Mouse (Mus musculus) limb, embryonic 10.5 days (tissue): ENCODE measurements around the gene Itga5. TPM values are rescaled to one million over a fixed set of nuclear protein-coding genes. Genes with fewer than 3 reads are reported as not detected.

Source experiments
- DNase-seq: peaks from one replicate; pipeline ENCODE4 v3.0.0-alpha.2; 2017; ENCODE audit warnings: low spot score
- H3K27ac ChIP-seq: fragments of 300-500 bp; sonication (generic); 2 replicates; pipeline ENCODE4 v1.5.1; 2016; ENCODE audit warnings: mild to moderate bottlenecking
- H3K27me3 ChIP-seq: fragments of 300-500 bp; sonication (generic); 2 replicates; pipeline ENCODE4 v1.6.1; 2016; ENCODE audit warnings: low read depth, mild to moderate bottlenecking; ENCODE audit not compliant: poor library complexity, severe bottlenecking
- H3K36me3 ChIP-seq: fragments of 300-500 bp; sonication (generic); 2 replicates; pipeline ENCODE4 v1.6.1; 2016; ENCODE audit warnings: mild to moderate bottlenecking, moderate library complexity
- H3K4me1 ChIP-seq: fragments of 300-500 bp; sonication (generic); 2 replicates; pipeline ENCODE4 v1.6.1; 2016
- H3K4me3 ChIP-seq: fragments of 300-500 bp; sonication (generic); 2 replicates; pipeline ENCODE4 v1.5.1; 2016; ENCODE audit warnings: mild to moderate bottlenecking, moderate library complexity
- H3K9me3 ChIP-seq: fragments of 300-500 bp; sonication (generic); replicated peaks from 2 replicates; pipeline ENCODE4 v1.6.1; 2016; ENCODE audit warnings: mild to moderate bottlenecking
- WGBS: fragments of 180-500 bp; shearing (Covaris S2); methylation state at CpG from one replicate; pipeline ENCODE4 v1.1.7; 2016; 5-methylcytosine and 5-hydroxymethylcytosine counted together
- microRNA-seq: library from miRNA; unstranded; fragments of <30 nt; microRNA quantifications from one replicate; pipeline ENCODE4, GENCODE M21; 2017
- polyA plus RNA-seq: library from polyadenylated mRNA; unstranded; fragments of >200 nt; fragmentation: Nextera tagmentation; extraction: Ambion mirVana; gene quantifications from 2 replicates; pipeline ENCODE4 v1.2.1, GENCODE M21; 2016

The Itga5 gene
- polyA plus RNA-seq, 1 experiment from 2014 or later, result 36.6 TPM

DNA sequence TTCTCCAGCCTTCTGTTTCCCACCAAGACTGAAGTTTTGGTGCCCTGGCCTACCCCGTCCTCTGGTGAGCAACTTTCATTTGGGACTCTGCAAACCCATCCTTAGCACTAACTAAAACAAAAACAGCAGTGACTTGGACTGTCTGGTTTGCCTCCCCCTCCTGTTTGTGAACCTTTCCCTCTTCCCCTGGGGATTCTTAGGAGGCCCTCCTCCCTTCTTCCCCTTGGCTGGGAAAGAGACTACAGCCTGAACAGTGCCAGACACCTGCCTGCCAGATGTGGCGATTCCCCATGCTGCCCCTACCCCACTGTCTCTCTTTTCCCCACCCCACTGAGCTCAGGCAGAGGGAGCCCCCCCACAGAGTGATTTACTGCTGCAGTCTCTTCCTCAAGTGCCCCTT is 65.5 kb downstream of the Itga5 start:
- Histone ChIP-seq H3K36me3 (peaks cover 29% of the 10 kb centered on the region), H3K27ac (peak overlapping the region; percentile 94), H3K27me3 (no peaks in the 10 kb centered on the region), H3K4me1 (peaks cover 98% of the 10 kb centered on the region), H3K9me3 (no peaks in the 10 kb centered on the region), H3K4me3 (peak overlapping the region; percentile 41)
- peak; percentile 87 for DNase-seq
- 3% methylated on average over 2 of the region's 2 CpGs for WGBS

GRCm38 (mm10) chr15:103300560-103300959 is 66.0 kb downstream of the Itga5 start:
- Histone ChIP-seq H3K36me3 (peaks cover 29% of the 10 kb centered on the region), H3K4me3 (peak overlapping the region; percentile 41), H3K27ac (peak overlapping the region; percentile 94), H3K27me3 (no peaks in the 10 kb centered on the region), H3K4me1 (peaks cover 98% of the 10 kb centered on the region), H3K9me3 (no peaks in the 10 kb centered on the region)
- peak; percentile 58 for DNase-seq
- WGBS, result 3% methylated on average over 2 of the region's 2 CpGs

GRCm38 (mm10) chr15:103300067-103300471 is 66.5 kb downstream of the Itga5 start:
- H3K27ac ChIP-seq, result peak overlapping the region; percentile 94
- no peaks in the 10 kb centered on the region for H3K27me3 ChIP-seq
- peaks cover 100% of the 10 kb centered on the region for H3K4me1 ChIP-seq
- 2% methylated on average over 18 of the region's 18 CpGs for WGBS
- H3K9me3 ChIP-seq, result no peaks in the 10 kb centered on the region
- H3K36me3 ChIP-seq, result peaks cover 29% of the 10 kb centered on the region
- peak overlapping the region; percentile 41 for H3K4me3 ChIP-seq
- DNase-seq, result peak; percentile 73

DNA sequence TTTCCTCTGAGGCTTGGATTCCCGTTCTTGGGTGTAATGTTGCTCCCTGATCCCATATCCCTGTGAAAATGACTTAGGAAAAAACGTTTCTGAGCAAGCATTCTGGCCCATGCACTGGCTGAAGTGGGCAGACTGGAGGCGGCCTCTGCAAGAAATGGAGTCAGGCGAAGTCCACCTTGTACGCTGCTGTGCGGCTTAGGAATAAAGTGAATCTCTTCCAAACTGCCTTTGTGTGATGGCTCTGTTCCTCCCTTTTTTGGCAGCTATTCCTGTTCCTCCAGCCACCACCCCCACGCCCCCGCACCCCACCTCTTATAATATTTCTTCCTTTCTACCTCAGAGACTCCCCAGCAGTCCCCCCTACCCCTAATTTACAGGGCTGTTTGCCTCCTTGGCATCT is 66.9 kb downstream of the Itga5 start:
- peaks cover 29% of the 10 kb centered on the region for H3K36me3 ChIP-seq
- H3K4me3 ChIP-seq, result peak overlapping the region; percentile 41
- H3K4me1 ChIP-seq, result peaks cover 100% of the 10 kb centered on the region
- H3K9me3 ChIP-seq, result no peaks in the 10 kb centered on the region
- 27% methylated on average over 8 of the region's 8 CpGs for WGBS
- peak overlapping the region; percentile 94 for H3K27ac ChIP-seq
- DNase-seq, result no peak
- no peaks in the 10 kb centered on the region for H3K27me3 ChIP-seq

- WGBS, result 61% methylated on average over 5 of the region's 5 CpGs
These were observed 67.5 kb downstream of the Itga5 start for GRCm38 (mm10) chr15:103298861-103299616.

DNA sequence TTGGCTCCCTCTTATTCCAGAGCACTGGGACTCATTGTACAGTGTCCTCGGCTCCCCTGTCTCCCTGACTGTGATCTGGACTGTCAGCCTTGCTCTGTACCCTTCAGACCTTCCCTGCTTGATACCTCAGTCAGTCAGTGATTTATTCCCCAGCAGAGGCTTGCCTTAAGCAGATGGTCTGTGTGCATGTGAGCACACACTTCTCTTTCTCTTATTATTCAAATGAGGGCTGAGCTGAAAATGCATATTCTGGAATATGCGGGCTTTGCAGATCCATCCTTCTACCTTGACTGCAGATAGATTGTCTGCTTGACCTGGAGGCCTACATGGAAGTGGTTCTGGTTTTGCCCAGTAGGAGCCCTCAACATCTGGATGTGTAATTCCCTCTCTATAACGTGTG is 68.5 kb downstream of the Itga5 start:
- Histone ChIP-seq H3K36me3 (peaks cover 39% of the 10 kb centered on the region), H3K4me1 (peaks cover 87% of the 10 kb centered on the region)
- WGBS, result 62% methylated on average over 3 of the region's 3 CpGs

More at GRCm38 (mm10) chr15:103298861-103299616, 67.5 kb downstream of the Itga5 start:
- peaks cover 97% of the 10 kb centered on the region for H3K4me1 ChIP-seq
- H3K4me3 ChIP-seq, result peak overlapping the region; percentile 41; the same call in 1 of the 2 replicates
- no peaks in the 10 kb centered on the region for H3K27me3 ChIP-seq
- H3K36me3 ChIP-seq, result peaks cover 29% of the 10 kb centered on the region
- no peak for DNase-seq
- H3K27ac ChIP-seq, result peak overlapping the region; percentile 94
- no peaks in the 10 kb centered on the region for H3K9me3 ChIP-seq

DNA sequence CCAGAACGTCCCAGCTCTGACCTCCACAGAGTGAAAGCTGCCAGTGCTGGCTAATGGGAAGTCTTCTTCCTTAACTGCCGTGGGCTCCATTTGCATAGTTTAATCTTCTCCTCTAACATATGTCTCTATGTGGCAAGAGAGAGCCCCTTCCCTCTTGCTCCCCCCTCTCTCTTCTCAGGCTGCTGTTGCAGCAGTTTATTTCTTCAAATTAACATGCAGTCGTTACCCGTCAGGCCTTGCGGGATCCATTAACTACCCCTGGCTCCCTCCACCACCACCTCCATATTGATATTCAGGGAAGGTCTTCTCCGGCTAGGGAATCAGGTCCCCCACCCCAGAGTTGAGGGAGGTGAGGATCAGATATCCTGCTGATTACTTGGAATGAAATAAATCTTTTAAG is 69.2 kb downstream of the Itga5 start:
- WGBS, result 59% methylated on average over 6 of the region's 6 CpGs
- no peaks in the 10 kb centered on the region for H3K27me3 ChIP-seq

More for the DNA sequence above, 68.5 kb downstream of the Itga5 start:
- H3K9me3 ChIP-seq, result no peaks in the 10 kb centered on the region
- no peaks in the 10 kb centered on the region for H3K27me3 ChIP-seq
- H3K4me3 ChIP-seq, result no peak overlapping the region
- peak overlapping the region; percentile 94 for H3K27ac ChIP-seq
- DNase-seq, result no peak

DNA sequence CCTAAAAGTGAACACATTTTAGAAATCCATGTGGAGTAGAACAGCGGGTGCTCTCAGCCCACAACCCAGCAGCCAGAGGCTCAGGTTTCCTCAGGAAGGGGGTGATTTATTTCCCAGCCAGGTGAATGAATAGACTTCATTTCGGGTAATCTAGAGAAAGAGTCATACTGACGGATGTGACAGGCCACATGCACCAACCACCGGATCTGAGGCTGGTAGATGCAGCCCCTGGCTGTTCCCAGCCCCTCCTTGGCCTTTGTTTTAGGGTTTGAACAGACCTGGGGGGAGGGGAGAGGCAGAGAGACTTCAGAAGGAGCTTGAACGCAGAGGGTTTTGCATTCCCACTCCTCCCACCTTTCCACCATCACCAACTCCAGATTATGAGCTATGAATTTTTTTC is 70.7 kb downstream of the Itga5 start:
- Histone ChIP-seq H3K36me3 (peaks cover 60% of the 10 kb centered on the region), H3K9me3 (no peaks in the 10 kb centered on the region), H3K4me1 (peaks cover 70% of the 10 kb centered on the region), H3K27me3 (no peaks in the 10 kb centered on the region), H3K27ac (peak overlapping the region; percentile 94), H3K4me3 (peak overlapping the region; percentile 26)
- WGBS, result 0% methylated on average over 5 of the region's 5 CpGs
- DNase-seq, result peak; percentile 72

More for the DNA sequence above, 69.2 kb downstream of the Itga5 start:
- no peak for DNase-seq
- H3K36me3 ChIP-seq, result peaks cover 46% of the 10 kb centered on the region
- peaks cover 79% of the 10 kb centered on the region for H3K4me1 ChIP-seq
- no peak overlapping the region for H3K4me3 ChIP-seq
- peak overlapping the region; percentile 94 for H3K27ac ChIP-seq
- no peaks in the 10 kb centered on the region for H3K9me3 ChIP-seq

- DNase-seq, result no peak
- no peaks in the 10 kb centered on the region for H3K27me3 ChIP-seq
- H3K9me3 ChIP-seq, result no peaks in the 10 kb centered on the region
- H3K36me3 ChIP-seq, result peaks cover 72% of the 10 kb centered on the region
- H3K27ac ChIP-seq, result peak overlapping the region; percentile 94
- no peak overlapping the region for H3K4me3 ChIP-seq
- 76% methylated on average over 2 of the region's 2 CpGs for WGBS
- H3K4me1 ChIP-seq, result peaks cover 70% of the 10 kb centered on the region
These were observed 71.9 kb downstream of the Itga5 start for GRCm38 (mm10) chr15:103294649-103295048.

Small RNAs within 50 kb of the gene (microRNA-seq; reads per million reads assigned to microRNA genes)
- gene Mir6963, result not detected

Other genes starting within 250 kb of the Itga5 start
- gene Smug1, start 199.7 kb downstream of the Itga5 start, polyA plus RNA-seq, result 16.2 and 16.8 TPM in 2 replicates
- 191 and 215 TPM in 2 replicates for gene Cbx5, start 126.9 kb downstream of the Itga5 start, polyA plus RNA-seq
- 1,775 and 1,966 TPM in 2 replicates for gene Hnrnpa1, start 126.3 kb downstream of the Itga5 start, polyA plus RNA-seq
- 5.9 and 6.1 TPM in 2 replicates for gene Nfe2, start 108.4 kb downstream of the Itga5 start, polyA plus RNA-seq
- gene Copz1, start 94.0 kb downstream of the Itga5 start, polyA plus RNA-seq, result 305 and 309 TPM in 2 replicates
- gene Gpr84, start 56.2 kb downstream of the Itga5 start, polyA plus RNA-seq, result 0.28 and 0.30 TPM in 2 replicates
- 22.1 and 22.8 TPM in 2 replicates for gene Zfp385a, start 26.7 kb downstream of the Itga5 start, polyA plus RNA-seq
- gene Gtsf1, start 63.7 kb upstream of the Itga5 start, polyA plus RNA-seq, result not detected in 2 replicates
- gene Gtsf2, start 81.7 kb upstream of the Itga5 start, polyA plus RNA-seq, result not detected in 2 replicates
- 1.1 and 1.4 TPM in 2 replicates for gene Nckap1l, start 87.0 kb upstream of the Itga5 start, polyA plus RNA-seq
- 2.0 and 2.9 TPM in 2 replicates for gene Pde1b, start 136.3 kb upstream of the Itga5 start, polyA plus RNA-seq
- gene Ppp1r1a, start 171.2 kb upstream of the Itga5 start, polyA plus RNA-seq, result 3.5 and 6.5 TPM in 2 replicates
- not detected in 2 replicates for gene Glycam1, start 198.3 kb upstream of the Itga5 start, polyA plus RNA-seq